9 mouse cellular contexts compared by ENCODE assay signal in the genomic region with DNA sequence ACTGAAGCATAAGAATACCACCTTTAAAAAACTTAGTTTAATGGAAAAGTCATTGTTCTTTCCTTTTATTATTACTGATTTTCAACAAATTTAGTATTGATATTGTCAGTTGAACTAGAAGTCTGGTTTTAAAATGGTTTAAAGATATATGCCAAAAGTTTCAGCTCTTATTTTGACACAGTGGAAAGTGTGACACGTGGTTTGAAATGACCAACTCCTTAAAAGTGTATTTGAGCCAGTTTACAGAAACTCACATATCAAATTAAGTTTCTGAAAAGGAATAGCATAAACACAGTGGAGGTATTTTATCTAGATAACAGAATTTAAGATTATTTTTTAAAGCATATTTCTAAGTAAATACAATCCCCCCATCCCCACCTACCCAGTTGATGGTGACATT. TPM values are rescaled to one million over a fixed set of nuclear protein-coding genes. Genes with fewer than 3 reads are reported as not detected.
A peak's percentile ranks its signal among the peaks of the same experiment; 100 is the strongest.
DNase-seq lines count a peak whose midpoint lies in the region; ATAC-seq and TF ChIP-seq lines count a peak whose summit lies in the region.
"Had no signal": no experiment of that assay in that cellular context is flagged by ENCODE, and none has a peak within 500 bp of the region (broad histone marks: within the 10 kb centered on the region; RNA-seq: fewer than 3 reads in every experiment).

No protein-coding gene starts in this region.

- no peaks in the 10 kb centered on the region for H3K9me3 ChIP-seq in forebrain, embryonic 15.5 days
- no peaks in the 10 kb centered on the region for H3K9me3 ChIP-seq in limb, embryonic 11.5 days (ENCODE audit: control insufficient read depth, low read length)
- no peaks in the 10 kb centered on the region for H3K9me3 ChIP-seq in neural tube, embryonic 14.5 days (ENCODE audit: control insufficient read depth, low read length)

- DNase-seq in layer of hippocampus, adult 2 months (ENCODE audit: low spot score in 2 of 2) = no peak
- no peak for DNase-seq in layer of hippocampus, postnatal 14 days (ENCODE audit: low spot score in 2 of 2)
- no peak for DNase-seq in limb, embryonic 11.5 days (ENCODE audit: low spot score)
- DNase-seq in layer of hippocampus, postnatal 25 days (ENCODE audit: extremely low spot score in 1 of 2, low spot score in 1 of 2) = no peak
- no peak for DNase-seq in layer of hippocampus, adult 9-10 months (ENCODE audit: low spot score)
- DNase-seq: right cerebral cortex, postnatal 4 days had no signal

- no peaks in the 10 kb centered on the region for H3K27me3 ChIP-seq in forebrain, embryonic 15.5 days
- no peaks in the 10 kb centered on the region for H3K27me3 ChIP-seq in limb, embryonic 11.5 days (ENCODE audit: control insufficient read depth, insufficient read depth, low read length)
- no peaks in the 10 kb centered on the region for H3K27me3 ChIP-seq in neural tube, embryonic 14.5 days (ENCODE audit: control insufficient read depth, insufficient read depth, low read length)

- ATAC-seq in forebrain, embryonic 15.5 days (replicated peaks) = no peak
- ATAC-seq in limb, embryonic 11.5 days (ENCODE audit: insufficient number of reproducible peaks, low FRiP score, low TSS enrichment, low read depth) = no peak
- ATAC-seq in neural tube, embryonic 14.5 days (ENCODE audit: low read depth) = no peak

- H3K9ac ChIP-seq in forebrain, embryonic 15.5 days (replicated peaks) = no peak overlapping the region
- H3K9ac ChIP-seq in limb, embryonic 11.5 days (ENCODE audit: low read length) = no peak overlapping the region
- no peak overlapping the region for H3K9ac ChIP-seq in neural tube, embryonic 14.5 days (replicated peaks; ENCODE audit: low read depth, low read length)

- TF ChIP-seq CTCF in layer of hippocampus, adult 2 months (conservative IDR thresholded peaks at IDR 0.05) = no peak

- WGBS in forebrain, embryonic 15.5 days = 88% methylated on average over 1 of the region's 1 CpGs
- 88% methylated on average over 1 of the region's 1 CpGs for WGBS in limb, embryonic 11.5 days
- 93% methylated on average over 1 of the region's 1 CpGs for WGBS in neural tube, embryonic 14.5 days

- H3K4me1 ChIP-seq in forebrain, embryonic 15.5 days = peaks cover 63% of the 10 kb centered on the region
- peaks cover 13% of the 10 kb centered on the region for H3K4me1 ChIP-seq in limb, embryonic 11.5 days (ENCODE audit: control insufficient read depth, insufficient read depth, low read length)
- H3K4me1 ChIP-seq in neural tube, embryonic 14.5 days (ENCODE audit: control insufficient read depth, insufficient read depth, low read length) = peaks cover 45% of the 10 kb centered on the region

- peak overlapping the region; percentile 95 for H3K4me3 ChIP-seq in layer of hippocampus, adult 2 months
- no peak overlapping the region for H3K4me3 ChIP-seq in forebrain, embryonic 15.5 days
- H3K4me3 ChIP-seq in limb, embryonic 11.5 days (ENCODE audit: low read depth, low read length) = no peak overlapping the region
- H3K4me3 ChIP-seq in neural tube, embryonic 14.5 days (ENCODE audit: low read depth, low read length) = no peak overlapping the region

- H3K36me3 ChIP-seq in forebrain, embryonic 15.5 days = peaks cover 35% of the 10 kb centered on the region
- no peaks in the 10 kb centered on the region for H3K36me3 ChIP-seq in limb, embryonic 11.5 days (ENCODE audit: control insufficient read depth, insufficient read depth, low read length)
- H3K36me3 ChIP-seq in neural tube, embryonic 14.5 days (ENCODE audit: control insufficient read depth, insufficient read depth, low read length) = peaks cover 16% of the 10 kb centered on the region; the same call in 1 of the 2 replicates

- peak overlapping the region; percentile 82 for H3K4me2 ChIP-seq in forebrain, embryonic 15.5 days (replicated peaks)
- peak overlapping the region; percentile 80 for H3K4me2 ChIP-seq in limb, embryonic 11.5 days (ENCODE audit: low read depth, severe bottlenecking)
- H3K4me2 ChIP-seq in neural tube, embryonic 14.5 days (ENCODE audit: low read depth, low read length) = peak overlapping the region; percentile 79

- H3K27ac ChIP-seq in layer of hippocampus, adult 2 months = no peak overlapping the region
- H3K27ac ChIP-seq in forebrain, embryonic 15.5 days (replicated peaks) = no peak overlapping the region
- H3K27ac ChIP-seq in limb, embryonic 11.5 days (replicated peaks; ENCODE audit: low read depth, low read length) = no peak overlapping the region
- H3K27ac ChIP-seq in neural tube, embryonic 14.5 days (ENCODE audit: low read depth, low read length) = no peak overlapping the region

RNA-seq across cellular contexts. Expression of gene Epm2aip1, which starts 2.2 kb away (rescaled TPM):
- 10 to 100 TPM; 76.5 to 80.7 TPM for total RNA-seq in layer of hippocampus, adult 2 months (2021)
- 10 to 100 TPM; 78.4 to 80.7 TPM for total RNA-seq in layer of hippocampus, postnatal 14 days (2021)
- 47.1 and 50.9 TPM in 2 replicates for polyA plus RNA-seq in forebrain, embryonic 15.5 days (2015; fragmentation: Nextera tagmentation; extraction: Ambion mirVana)
- polyA plus RNA-seq in limb, embryonic 11.5 days (2014; fragmentation: Nextera tagmentation; extraction: Ambion mirVana) = 46.2 and 48.8 TPM in 2 replicates
- 88.9 and 91.3 TPM in 2 replicates for polyA plus RNA-seq in neural tube, embryonic 14.5 days (2014; fragmentation: Nextera tagmentation; extraction: Ambion mirVana)
- 10 to 100 TPM; 75.0 to 75.5 TPM for total RNA-seq in layer of hippocampus, postnatal 25 days (2021)

RNA-seq across cellular contexts. Expression of gene Mlh1, which starts 2.4 kb away (rescaled TPM):
- total RNA-seq in layer of hippocampus, adult 2 months (2021) = 10 to 100 TPM; 15.7 to 17.1 TPM
- 10 to 100 TPM; 19.3 to 21.9 TPM for total RNA-seq in layer of hippocampus, postnatal 14 days (2021)
- 33.6 and 34.2 TPM in 2 replicates for polyA plus RNA-seq in forebrain, embryonic 15.5 days (2015; fragmentation: Nextera tagmentation; extraction: Ambion mirVana)
- polyA plus RNA-seq in limb, embryonic 11.5 days (2014; fragmentation: Nextera tagmentation; extraction: Ambion mirVana) = 52.1 and 53.3 TPM in 2 replicates
- 26.5 and 33.8 TPM in 2 replicates for polyA plus RNA-seq in neural tube, embryonic 14.5 days (2014; fragmentation: Nextera tagmentation; extraction: Ambion mirVana)
- 10 to 100 TPM; 14.5 to 19.6 TPM for total RNA-seq in layer of hippocampus, postnatal 25 days (2021)

RNA-seq across cellular contexts. Expression of gene Trank1, which starts 37.6 kb away (rescaled TPM):
- total RNA-seq in layer of hippocampus, adult 2 months (2021) = 100 to 1,000 TPM; 221 to 228 TPM
- total RNA-seq in layer of hippocampus, postnatal 14 days (2021) = 100 to 1,000 TPM; 112 to 139 TPM
- polyA plus RNA-seq in forebrain, embryonic 15.5 days (2015; fragmentation: Nextera tagmentation; extraction: Ambion mirVana) = 7.0 and 7.8 TPM in 2 replicates
- 0.08 TPM in 1 of 2 replicates, not detected in the other for polyA plus RNA-seq in limb, embryonic 11.5 days (2014; fragmentation: Nextera tagmentation; extraction: Ambion mirVana)
- polyA plus RNA-seq in neural tube, embryonic 14.5 days (2014; fragmentation: Nextera tagmentation; extraction: Ambion mirVana) = 12.2 and 17.8 TPM in 2 replicates
- 100 to 1,000 TPM; 159 to 197 TPM for total RNA-seq in layer of hippocampus, postnatal 25 days (2021)
- total RNA-seq: megakaryocyte-erythroid progenitor cell, adult 5-6 weeks had no signal
